Mouse (Mus musculus): ENCODE results near the gene Atxn7.

The Atxn7 gene

GRCm38 (mm10) chr14:14065142-14065498 is 103.9 kb downstream of the Atxn7 start:
- no peak for DNase-seq

DNA sequence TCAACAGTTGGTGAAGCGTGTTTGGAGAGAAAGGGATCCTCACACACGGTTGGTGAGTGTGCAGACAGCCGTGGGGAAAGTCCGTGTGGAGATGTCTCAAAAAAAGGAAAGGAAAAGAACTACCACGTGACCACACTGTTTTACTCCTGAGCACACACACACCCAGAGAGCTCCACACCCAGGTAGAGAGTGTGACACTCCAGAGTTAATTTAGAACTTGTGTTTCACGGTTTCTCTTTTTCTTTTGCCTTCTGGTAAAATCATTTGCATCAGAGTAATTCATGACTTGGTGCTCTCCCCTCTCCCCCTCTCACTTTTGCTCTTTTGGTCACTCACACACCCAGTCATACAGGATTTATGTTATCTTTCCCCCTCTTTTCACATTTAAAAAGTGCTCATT is 105.0 kb downstream of the Atxn7 start:
- DNase-seq, result no peak

DNA sequence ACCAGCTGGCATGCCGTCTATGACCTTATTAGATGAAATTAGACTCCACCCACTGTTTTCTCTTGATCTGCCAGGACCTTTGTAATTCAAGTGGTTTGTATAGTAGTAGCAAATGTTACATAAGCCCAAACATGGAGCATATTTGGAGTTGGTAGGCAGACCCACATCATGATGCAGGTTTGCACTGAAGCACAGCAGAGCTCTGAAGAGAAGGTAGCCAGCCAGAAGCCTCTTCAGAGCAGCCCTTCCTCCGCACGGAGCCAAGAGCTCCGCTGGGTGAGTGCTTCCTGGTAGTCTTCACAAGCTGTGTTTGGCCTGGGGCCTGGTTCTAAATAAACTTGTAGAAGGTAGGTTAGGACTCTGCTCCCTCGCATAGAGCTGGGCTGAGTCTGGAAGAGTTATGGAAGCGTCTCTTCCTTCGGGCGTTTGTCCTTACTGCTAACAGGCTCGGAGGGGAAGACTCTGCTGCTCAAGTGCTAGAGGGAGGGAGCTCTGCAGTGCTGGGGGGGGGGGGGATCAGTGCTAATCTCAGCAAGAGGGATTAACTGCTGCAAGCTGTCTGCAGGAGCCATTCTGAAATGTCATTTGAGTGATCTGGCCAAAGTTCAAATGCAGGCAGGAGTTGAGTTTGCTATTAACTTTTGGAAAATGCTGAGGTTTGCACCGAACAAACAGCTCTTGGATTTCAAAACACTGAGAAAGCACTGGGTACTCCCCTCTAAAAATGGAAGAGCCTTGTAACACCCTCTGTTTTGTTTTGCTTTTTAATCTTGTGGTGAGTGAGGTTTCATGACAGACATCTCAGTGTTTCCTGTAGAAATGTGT is 106.6 kb downstream of the Atxn7 start:
- DNase-seq, result peak; percentile 62 to 63

DNA sequence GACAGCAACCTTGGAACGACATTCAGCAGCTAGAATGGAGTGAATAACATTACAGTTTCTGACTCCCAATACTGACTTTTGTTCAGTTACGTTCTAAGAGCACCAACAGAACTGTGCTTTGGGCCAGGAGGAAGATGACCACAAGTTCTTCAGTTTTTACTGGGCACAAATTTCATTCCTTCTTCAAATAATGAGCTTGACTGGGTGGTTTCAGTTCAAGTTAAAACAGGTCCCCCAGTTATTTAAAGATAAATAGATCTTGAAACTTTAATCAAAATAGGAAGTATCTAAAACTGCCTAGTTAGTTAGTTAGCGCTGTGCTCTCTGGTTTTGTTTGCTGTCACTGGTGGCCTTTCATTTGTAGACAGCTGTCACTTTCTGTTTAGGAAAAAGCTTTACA is 107.3 kb downstream of the Atxn7 start:
- no peak for DNase-seq

GRCm38 (mm10) chr14:14070541-14071315 is 109.5 kb downstream of the Atxn7 start:
- peak; percentile 15 to 42 for DNase-seq

DNA sequence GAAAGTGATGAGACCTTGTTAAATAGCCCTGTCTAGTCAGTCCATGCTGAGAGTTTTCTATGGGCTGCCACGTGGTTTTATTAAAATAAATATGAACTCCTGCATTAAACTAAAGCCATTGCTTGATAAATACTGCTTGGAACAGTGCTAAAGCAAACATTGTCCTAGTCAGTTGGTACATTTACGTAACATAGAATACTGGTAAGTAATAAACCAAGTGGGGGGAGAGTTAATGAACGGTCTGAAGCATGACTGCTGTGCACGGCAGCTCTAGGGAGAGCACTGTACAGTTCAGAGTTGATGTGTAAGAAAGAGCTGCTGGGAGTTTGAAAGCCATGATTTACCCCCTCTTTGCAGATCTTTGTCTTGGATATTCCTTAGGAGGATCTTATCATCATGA is 110.2 kb downstream of the Atxn7 start:
- no peak for DNase-seq

GRCm38 (mm10) chr14:14080604-14081194 is 119.5 kb downstream of the Atxn7 start:
- DNase-seq, result no peak

DNA sequence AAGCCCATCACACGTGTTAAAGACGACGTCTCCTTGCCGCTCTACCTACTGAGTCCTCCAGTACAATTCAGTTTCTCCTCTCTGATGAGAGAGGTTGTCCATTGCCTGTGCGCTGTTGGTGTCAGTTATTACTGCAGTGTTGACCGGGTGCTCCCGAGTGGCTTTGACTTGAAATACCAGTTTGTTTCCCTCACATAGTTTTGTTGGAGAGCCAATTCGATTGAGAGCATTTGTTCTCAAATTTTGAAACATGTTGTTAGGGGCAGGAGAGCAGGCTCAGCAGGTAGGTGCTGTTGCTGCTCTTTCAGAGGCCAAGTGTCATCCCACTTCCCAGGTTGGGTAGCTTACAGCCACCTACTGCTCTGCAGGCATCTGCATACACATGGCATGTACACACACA is 122.6 kb downstream of the Atxn7 start:
- DNase-seq, result no peak

DNA sequence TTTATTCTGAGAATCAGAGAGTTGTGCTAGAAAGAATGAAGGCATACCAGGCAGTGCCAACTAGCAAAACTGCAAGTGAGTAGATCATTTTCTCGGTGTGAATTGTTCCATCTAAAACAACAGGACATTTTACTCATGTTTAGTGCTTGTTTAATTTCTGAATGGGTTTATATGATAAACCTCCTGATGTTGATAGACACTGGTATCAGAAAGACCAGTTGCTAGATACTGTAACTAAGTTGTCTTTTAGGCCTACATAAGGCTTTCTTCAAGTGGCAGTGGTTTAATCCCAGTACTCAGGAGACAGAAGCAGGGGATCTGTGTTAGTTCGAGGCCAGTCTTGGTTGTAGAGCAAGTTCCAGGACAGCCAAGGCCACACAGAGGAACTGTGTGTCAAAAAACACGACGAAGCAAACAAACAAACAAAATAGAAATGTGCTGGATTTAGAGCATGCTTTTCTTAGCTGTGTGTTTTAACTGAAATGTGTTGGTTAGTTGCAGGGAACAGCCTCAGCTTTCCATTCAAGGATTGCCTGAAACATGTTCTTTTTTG is 125.5 kb downstream of the Atxn7 start:
- DNase-seq, result no peak

DNA sequence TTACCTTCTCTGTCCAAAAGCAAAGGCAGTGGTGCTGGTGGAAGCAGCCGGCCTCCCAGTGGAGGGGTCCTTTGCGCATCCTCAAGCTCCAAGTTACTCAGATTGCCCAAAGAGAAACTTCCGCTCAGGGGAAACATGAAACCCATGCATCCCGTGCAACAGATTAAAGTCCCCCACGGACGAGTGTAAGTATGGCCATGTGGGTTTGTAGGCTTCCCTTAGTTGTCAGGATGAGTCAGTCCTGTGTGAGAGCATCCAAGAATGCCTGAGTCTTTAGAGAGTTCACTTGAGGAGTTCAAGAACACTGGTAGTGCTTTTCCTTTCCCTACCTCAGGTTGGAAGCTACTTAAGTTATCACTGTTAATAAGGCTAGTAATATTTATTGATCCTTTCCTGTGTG is 126.1 kb downstream of the Atxn7 start:
- DNase-seq, result no peak

DNA sequence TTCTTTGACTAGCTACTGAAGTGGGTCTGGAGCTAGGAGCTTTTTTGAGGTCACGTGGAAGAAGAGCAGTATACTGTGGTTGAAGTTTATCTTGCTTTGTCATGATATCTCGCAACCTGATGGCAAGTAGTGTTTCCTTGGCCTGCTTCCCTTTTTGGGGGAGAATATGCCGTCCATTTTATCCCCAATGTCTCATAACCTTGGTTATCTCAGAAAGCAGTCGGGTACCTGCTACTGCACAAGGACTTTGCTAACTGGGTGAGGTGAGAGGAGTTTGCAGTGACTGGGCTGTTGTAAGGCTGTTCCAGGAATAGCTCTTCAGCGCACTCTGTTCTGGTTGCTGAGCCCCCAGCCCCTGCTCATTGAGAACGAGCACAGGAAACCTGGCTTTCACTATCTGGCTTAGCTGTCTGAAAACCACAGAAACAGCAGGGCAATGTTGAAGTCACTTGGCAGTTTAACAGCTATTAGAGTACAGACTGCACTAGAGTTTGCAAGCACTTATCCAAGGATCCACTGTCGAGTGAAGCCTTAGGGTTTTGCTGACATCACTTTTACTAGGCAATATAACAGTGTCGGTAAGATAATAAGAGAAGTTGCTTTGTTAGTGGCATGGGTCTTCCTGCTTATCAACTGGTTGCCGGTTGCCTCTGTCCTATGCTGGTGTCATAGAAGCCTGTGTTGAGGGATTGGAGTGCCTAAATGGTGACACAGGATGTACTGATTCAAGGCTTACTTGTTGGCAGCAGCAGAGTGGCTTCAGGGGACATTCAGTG is 127.0 kb downstream of the Atxn7 start:
- no peak for DNase-seq

- DNase-seq, result no peak
Observed at GRCm38 (mm10) chr14:14090571-14090970, 129.3 kb downstream of the Atxn7 start.

GRCm38 (mm10) chr14:14098330-14098980 is 137.2 kb downstream of the Atxn7 start:
- peak; percentile 94 to 98 for DNase-seq

- no peak for DNase-seq
Observed at GRCm38 (mm10) chr14:14100773-14101280, 139.6 kb downstream of the Atxn7 start.

DNA sequence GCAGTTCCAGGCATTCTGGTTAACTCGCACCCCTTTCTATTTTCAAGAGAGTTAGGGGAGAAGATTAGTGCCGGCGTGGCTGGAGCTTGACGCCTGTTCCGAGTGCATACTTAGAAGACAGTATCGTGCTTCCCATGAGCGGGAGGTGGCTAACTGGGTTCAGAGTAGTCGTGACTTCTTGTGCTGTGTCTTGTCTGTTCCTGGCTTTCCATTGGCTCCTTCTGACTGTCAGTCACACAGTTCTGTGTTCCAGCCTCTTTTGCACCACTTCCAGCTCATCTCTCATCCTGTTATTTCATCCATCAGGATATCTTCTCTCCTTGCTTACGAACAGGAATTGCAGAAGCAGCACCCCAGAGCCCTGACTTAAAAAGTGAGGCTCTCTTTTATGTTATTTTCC is 140.1 kb downstream of the Atxn7 start:
- DNase-seq, result no peak

DNA sequence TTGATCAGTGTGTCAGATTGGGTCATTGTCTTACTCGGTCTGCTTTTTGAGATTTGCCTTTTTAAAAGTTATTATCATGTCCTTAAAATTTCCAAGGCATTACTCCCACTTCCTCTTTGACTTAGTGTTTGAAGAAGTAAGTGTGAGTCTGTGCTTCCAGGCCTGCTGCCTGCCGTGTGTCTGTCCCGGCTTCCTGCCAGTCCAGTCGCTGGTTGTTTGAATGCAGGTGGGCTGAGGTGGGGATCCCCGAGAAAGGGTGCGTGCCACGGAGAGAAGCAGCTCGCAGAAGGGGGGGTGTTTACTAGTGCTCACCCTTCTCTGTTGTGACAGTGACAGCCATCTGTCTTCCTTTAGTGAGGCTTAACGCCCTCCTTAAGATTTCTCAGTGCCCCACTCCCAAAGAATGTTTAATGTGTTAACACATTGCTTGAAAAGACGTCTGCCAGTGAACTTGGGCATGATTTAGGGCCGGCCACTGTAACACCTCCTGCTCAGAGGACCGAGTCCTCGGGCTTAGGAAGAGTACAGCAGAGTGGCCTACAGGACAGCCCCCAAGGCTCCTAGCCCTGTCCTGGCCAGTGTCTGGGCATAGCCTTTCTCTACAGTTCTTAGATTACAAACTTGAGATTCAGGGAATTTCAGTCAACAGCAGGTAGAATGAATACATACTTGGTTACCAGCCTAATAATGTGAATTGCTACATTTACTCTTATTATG is 143.1 kb downstream of the Atxn7 start:
- DNase-seq, result no peak

DNA sequence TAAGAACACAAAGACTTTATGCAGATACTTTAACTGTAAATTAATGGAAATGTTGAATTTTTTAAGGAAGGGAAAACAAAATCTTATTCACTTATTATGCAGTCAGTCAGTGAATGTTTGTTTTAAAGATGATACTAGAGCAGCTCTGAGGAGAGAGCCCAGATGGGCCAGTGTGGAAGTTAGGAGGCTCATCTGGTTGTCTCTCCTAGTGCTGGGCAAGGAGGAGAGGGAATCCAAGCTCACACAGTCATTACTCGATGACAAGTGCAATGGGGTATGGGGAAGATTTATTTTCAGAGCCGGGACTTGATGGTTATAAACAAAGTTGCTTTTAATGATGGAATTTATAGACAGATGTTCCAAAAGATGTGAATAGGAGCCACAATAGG is 143.7 kb downstream of the Atxn7 start:
- no peak for DNase-seq

DNA sequence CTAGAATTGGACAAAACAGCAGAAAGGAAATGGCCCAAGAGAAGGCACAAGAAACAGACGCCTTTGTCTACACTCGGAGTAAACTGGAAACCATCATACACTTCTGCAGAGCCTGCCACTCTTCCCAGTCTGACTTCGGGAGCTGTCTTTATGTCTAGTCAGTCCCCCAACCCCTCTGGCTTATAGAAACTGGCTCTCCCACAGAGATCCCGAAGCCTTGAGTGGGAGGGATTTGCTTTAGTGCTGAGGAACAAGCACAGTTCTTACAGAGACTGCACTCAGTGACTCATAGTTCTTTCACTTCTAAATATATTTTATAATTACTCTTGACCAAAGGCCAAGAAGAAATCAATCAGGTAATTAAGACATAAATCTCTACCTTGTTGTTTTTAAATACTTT is 149.5 kb downstream of the Atxn7 start:
- no peak for DNase-seq

- peak; percentile 95 for DNase-seq
Observed at GRCm38 (mm10) chr14:14120230-14121096, 159.2 kb downstream of the Atxn7 start, which contains the start of gene Psmd6. TSS of gene Psmd6 (minus strand) at chr14:14120984.
